Mouse (Mus musculus) stomach, postnatal 0 days (tissue): ENCODE data around the gene Med22.

Experiments
- CTCF ChIP-seq: IDR thresholded peaks from 2 replicates; pipeline ENCODE4 v1.5.1; 2016; ENCODE audit warnings: antibody characterized with exemption, low read depth, mild to moderate bottlenecking, moderate library complexity
- EP300 ChIP-seq: optimal IDR thresholded peaks from 2 replicates; pipeline ENCODE3; 2016; ENCODE audit warnings: antibody characterized with exemption

DNA sequence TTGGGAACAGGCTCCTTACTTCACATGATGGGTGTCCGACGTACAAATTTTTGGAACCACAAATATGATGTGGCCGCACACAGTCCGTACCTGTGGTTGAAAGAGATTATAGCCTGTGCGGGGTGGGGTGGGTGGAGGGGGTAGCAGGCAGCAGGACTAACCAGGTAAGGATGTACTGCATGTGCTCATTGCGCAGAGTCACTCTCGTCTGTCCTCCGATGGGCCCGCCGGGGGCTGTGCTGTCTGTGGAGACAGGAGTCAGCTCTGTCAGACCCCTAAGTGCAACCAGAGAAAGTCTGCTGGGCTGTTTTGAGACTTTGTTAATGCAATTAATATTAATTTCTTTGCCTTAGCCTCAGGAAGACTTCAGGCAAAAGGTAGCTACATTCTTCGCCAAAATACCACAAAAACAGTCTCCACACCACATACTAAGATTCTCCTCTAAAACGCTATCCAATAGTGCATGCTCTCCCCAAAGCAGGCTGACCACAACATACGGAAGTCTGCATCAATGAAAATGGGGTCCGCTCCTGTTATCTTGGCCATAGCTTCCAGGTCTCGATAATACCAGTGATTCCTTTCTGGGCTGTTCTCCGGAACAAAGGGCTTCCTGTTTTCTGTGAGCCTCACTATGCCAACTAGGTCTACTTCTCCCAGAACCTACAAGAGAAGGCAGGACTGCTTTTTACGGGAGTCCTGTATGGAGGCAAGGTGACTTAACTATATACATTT is 3.1 kb upstream of the Med22 start:
- TF ChIP-seq CTCF: no peak
- no peak for TF ChIP-seq EP300
